Mouse (Mus musculus) E14TG2a.4 (cell line): ENCODE data around the gene Ccdc177.

Source experiments
- CTCF ChIP-seq: conservative IDR thresholded peaks from 2 replicates; pipeline ENCODE4 v1.5.1; 2014; ENCODE audit warnings: low read length
- NANOG ChIP-seq: IDR thresholded peaks from 2 replicates; pipeline ENCODE4 v1.6.1; 2014; ENCODE audit warnings: borderline replicate concordance, low read length, mixed read lengths
- POU5F1 ChIP-seq: IDR thresholded peaks from 2 replicates; pipeline ENCODE4 v1.6.1; 2014; ENCODE audit warnings: low read length, borderline replicate concordance

- peak; percentile 92 for TF ChIP-seq CTCF
- no peak for TF ChIP-seq POU5F1
- no peak for TF ChIP-seq NANOG
Measured at GRCm38 (mm10) chr12:80739482-80739881, 21.0 kb downstream of the Ccdc177 start.
